In genomic region chr12:107335106-107335505, GRCm38 (mm10) we compare ENCODE assay signal across 10 mouse cellular contexts.
DNase-seq lines count a peak whose midpoint lies in the region; ATAC-seq lines count a peak whose summit lies in the region.
"Had no signal": no experiment of that assay in that cellular context is flagged by ENCODE, and none has a peak within 500 bp of the region (broad histone marks: within the 10 kb centered on the region; RNA-seq: fewer than 3 reads in every experiment).

No protein-coding gene starts in this region.

- H3K4me2 ChIP-seq in lung, embryonic 16.5 days (ENCODE audit: low read depth, low read length): no peak overlapping the region

- ATAC-seq in frontal cortex, adult (ENCODE audit: low TSS enrichment): peak; percentile 47; the same call in 1 of the 2 replicates
- ATAC-seq in lung, embryonic 16.5 days (ENCODE audit: low read depth): peak; percentile 54
- ATAC-seq in inflammation-experienced regulatory T-cells, adult 6 months: no peak

- H3K4me1 ChIP-seq in lung, embryonic 16.5 days (replicated peaks; ENCODE audit: control insufficient read depth, insufficient read depth, low read length): peaks cover 5% of the 10 kb centered on the region; the same call in 1 of the 2 replicates

- WGBS in lung, embryonic 16.5 days: 35% methylated on average over 12 of the region's 12 CpGs

- H3K27me3 ChIP-seq in lung, embryonic 16.5 days (ENCODE audit: control insufficient read depth, insufficient read depth, low read depth, low read length): no peaks in the 10 kb centered on the region

- no peak overlapping the region for H3K27ac ChIP-seq in lung, embryonic 16.5 days (ENCODE audit: low read length)
- H3K27ac ChIP-seq: gastrocnemius, adult 2 months; liver, embryonic 14.5 days had no signal

- H3K36me3 ChIP-seq in lung, embryonic 16.5 days (ENCODE audit: control insufficient read depth, insufficient read depth, low read length): no peaks in the 10 kb centered on the region

- H3K9me3 ChIP-seq in lung, embryonic 16.5 days (ENCODE audit: control insufficient read depth, low read length): no peaks in the 10 kb centered on the region

- DNase-seq in frontal cortex, postnatal 25 days (ENCODE audit: low spot score in 2 of 2): no peak
- no peak for DNase-seq in lung, postnatal 36 days
- DNase-seq in frontal cortex, postnatal 10 days (ENCODE audit: low spot score in 2 of 2): peak; percentile 14 to 16
- DNase-seq in right cerebral cortex, adult 2 months (ENCODE audit: low spot score in 2 of 2): peak; percentile 9 to 12
- DNase-seq in c-Kit-positive CD71-positive TER-119-positive erythroid progenitor cells, embryonic 14.5 days (ENCODE audit: low spot score): no peak
- DNase-seq: gastrocnemius, adult 2 months had no signal

- H3K4me3 ChIP-seq in lung, embryonic 16.5 days (ENCODE audit: low read length): no peak overlapping the region
- H3K4me3 ChIP-seq: gastrocnemius, adult 2 months had no signal

- no peak overlapping the region for H3K9ac ChIP-seq in lung, embryonic 16.5 days (ENCODE audit: low read length)
- H3K9ac ChIP-seq: liver, embryonic 14.5 days had no signal

Comparison
In these comparisons a context has a peak if more than half of its experiments do, and no peak if none do; other contexts are left out.
1. DNase-seq: peak in frontal cortex, postnatal 10 days (2 of 2) and right cerebral cortex, adult 2 months (2 of 2); none in frontal cortex, postnatal 25 days (0 of 2), lung, postnatal 36 days (single experiment) and c-Kit-positive CD71-positive TER-119-positive erythroid progenitor cells, embryonic 14.5 days (single experiment).